Mouse (Mus musculus) heart, embryonic 14.5 days (tissue): Measurements from ENCODE around the gene Timd2. TPM values are rescaled to one million over a fixed set of nuclear protein-coding genes. Genes with fewer than 3 reads are reported as not detected.
"Not testable (repeated sequence)": the region's sequence is repeated elsewhere in the genome, so short reads cannot be mapped to it uniquely, and the experiment has no call there.

Experiments
- ATAC-seq: fragments of 200-750 bp; cut with Nextera tagmentation; 2 replicates; pipeline ENCODE4 v1.8.0; 2017; ENCODE audit warnings: low read depth, moderate TSS enrichment; ENCODE audit not compliant: insufficient number of reproducible peaks, insufficient read depth, low FRiP score
- H3K27ac ChIP-seq, 2 experiments: fragments of 200-500 bp in 1 of 2; fragments of 300-500 bp in 1 of 2; sonication (generic) in 1 of 2; replicated peaks in 1 of 2; 2 replicates each; pipeline ENCODE4 v1.5.1; 2012 to 2014; ENCODE audit warnings: low read depth in 2 of 2, low read length in 2 of 2, control low read depth in 1 of 2, mild to moderate bottlenecking in 1 of 2, mixed read lengths in 1 of 2; ENCODE audit not compliant: control insufficient read depth in 1 of 2, insufficient read depth in 1 of 2
- H3K27me3 ChIP-seq: fragments of 300-500 bp; sonication (generic); 2 replicates; pipeline ENCODE4 v1.6.1; 2014; ENCODE audit warnings: mild to moderate bottlenecking, low read length, control low read depth; ENCODE audit not compliant: control insufficient read depth, insufficient read depth
- H3K36me3 ChIP-seq: fragments of 300-500 bp; sonication (generic); 2 replicates; pipeline ENCODE4 v1.6.1; 2014; ENCODE audit warnings: mild to moderate bottlenecking, control low read depth, low read length, mixed read lengths; ENCODE audit not compliant: control insufficient read depth, insufficient read depth
- H3K4me1 ChIP-seq, 2 experiments: fragments of 200-500 bp in 1 of 2; fragments of 300-500 bp in 1 of 2; sonication (generic) in 1 of 2; 2 replicates each; pipeline ENCODE4 v1.6.1; 2012 to 2014; ENCODE audit warnings: low read length in 2 of 2, control low read depth in 1 of 2, mixed read lengths in 1 of 2; ENCODE audit not compliant: control insufficient read depth in 2 of 2, insufficient read depth in 2 of 2
- H3K4me2 ChIP-seq: fragments of 300-500 bp; sonication (generic); 2 replicates; pipeline ENCODE4 v1.6.1; 2014; ENCODE audit warnings: mild to moderate bottlenecking, low read length
- H3K4me3 ChIP-seq, 2 experiments: fragments of 200-500 bp in 1 of 2; fragments of 300-500 bp in 1 of 2; sonication (generic) in 1 of 2; 2 replicates each; pipeline ENCODE4 v1.5.1; 2012 to 2014; ENCODE audit warnings: low read length in 2 of 2, mild to moderate bottlenecking in 2 of 2, control low read depth in 1 of 2, low read depth in 1 of 2, moderate library complexity in 1 of 2; ENCODE audit not compliant: control insufficient read depth in 1 of 2, insufficient read depth in 1 of 2
- H3K9ac ChIP-seq: fragments of 300-500 bp; sonication (generic); 2 replicates; pipeline ENCODE4 v1.6.1; 2014; ENCODE audit warnings: mild to moderate bottlenecking, low read length
- H3K9me3 ChIP-seq: fragments of 300-500 bp; sonication (generic); 2 replicates; pipeline ENCODE4 v1.6.1; 2016; ENCODE audit warnings: low read length, control low read depth; ENCODE audit not compliant: control insufficient read depth
- WGBS: fragments of 180-500 bp; shearing (Covaris S2); extraction: QIAGEN DNeasy Blood & Tissue Kit; methylation state at CpG from one replicate; pipeline ENCODE4 v1.1.7; 2014; 5-methylcytosine and 5-hydroxymethylcytosine counted together
- polyA plus RNA-seq: library from polyadenylated mRNA; unstranded; fragments of >200 nt; fragmentation: Nextera tagmentation; extraction: Ambion mirVana; gene quantifications from 2 replicates; pipeline ENCODE4 v1.2.1, GENCODE M21; 2014

Gene Timd2
- polyA plus RNA-seq, 1 experiment from 2014 or later, result not detected

GRCm38 (mm10) chr11:46735076-46735475, 28.2 kb upstream of the Timd2 start, which contains the start of gene Havcr1:
Havcr1 (plus strand) TSS chr11:46735080.
- not testable (repeated sequence) for H3K9ac ChIP-seq, H3K27ac ChIP-seq, H3K4me2 ChIP-seq, H3K4me1 ChIP-seq, H3K4me3 ChIP-seq, ATAC-seq, H3K27me3 ChIP-seq, H3K9me3 ChIP-seq, H3K36me3 ChIP-seq
- WGBS, result 90% methylated on average over 1 of the region's 1 CpGs

GRCm38 (mm10) chr11:46734617-46735016, 27.8 kb upstream of the Timd2 start:
- 33% methylated on average over 1 of the region's 1 CpGs for WGBS
- no peak for ATAC-seq
- H3K4me2 ChIP-seq, result no peak overlapping the region
- H3K4me1 ChIP-seq, result no peaks in the 10 kb centered on the region
- H3K27me3 ChIP-seq, result no peaks in the 10 kb centered on the region
- no peak overlapping the region for H3K4me3 ChIP-seq
- no peaks in the 10 kb centered on the region for H3K9me3 ChIP-seq
- H3K27ac ChIP-seq, result no peak overlapping the region
- no peak overlapping the region for H3K9ac ChIP-seq
- no peaks in the 10 kb centered on the region for H3K36me3 ChIP-seq

GRCm38 (mm10) chr11:46733242-46733789, 26.5 kb upstream of the Timd2 start:
- 54% methylated on average over 6 of the region's 6 CpGs for WGBS
- Histone ChIP-seq H3K9ac (no peak overlapping the region), H3K4me2 (no peak overlapping the region), H3K27me3 (no peaks in the 10 kb centered on the region), H3K4me3 (no peak overlapping the region), H3K27ac (no peak overlapping the region), H3K4me1 (no peaks in the 10 kb centered on the region), H3K36me3 (no peaks in the 10 kb centered on the region), H3K9me3 (no peaks in the 10 kb centered on the region)
- no peak for ATAC-seq

- ATAC-seq, result no peak
- Histone ChIP-seq H3K36me3 (no peaks in the 10 kb centered on the region), H3K27me3 (no peaks in the 10 kb centered on the region), H3K4me3 (no peak overlapping the region), H3K4me1 (no peaks in the 10 kb centered on the region), H3K4me2 (no peak overlapping the region), H3K27ac (no peak overlapping the region), H3K9me3 (no peaks in the 10 kb centered on the region), H3K9ac (no peak overlapping the region)
- WGBS, result 81% methylated on average over 11 of the region's 11 CpGs
These were observed 24.7 kb upstream of the Timd2 start for GRCm38 (mm10) chr11:46731541-46732070.

- Histone ChIP-seq H3K4me2 (no peak overlapping the region), H3K4me3 (no peak overlapping the region), H3K9ac (no peak overlapping the region), H3K27me3 (no peaks in the 10 kb centered on the region), H3K9me3 (no peaks in the 10 kb centered on the region; the same call in 1 of the 2 replicates), H3K4me1 (peaks cover 0 to 3% of the 10 kb centered on the region in 2 experiments; a peak in 1 of 4 replicates), H3K36me3 (no peaks in the 10 kb centered on the region), H3K27ac (no peak overlapping the region)
- 73% methylated on average over 5 of the region's 5 CpGs for WGBS
- ATAC-seq, result no peak
These were observed 8.0 kb downstream of the Timd2 start for GRCm38 (mm10) chr11:46698830-46699229.

GRCm38 (mm10) chr11:46698278-46698655, 8.6 kb downstream of the Timd2 start:
- no peak for ATAC-seq
- Histone ChIP-seq H3K36me3 (no peaks in the 10 kb centered on the region), H3K27me3 (no peaks in the 10 kb centered on the region), H3K4me3 (no peak overlapping the region), H3K4me1 (peaks cover 0 to 3% of the 10 kb centered on the region in 2 experiments; a peak in 1 of 4 replicates), H3K9me3 (no peaks in the 10 kb centered on the region; the same call in 1 of the 2 replicates), H3K4me2 (no peak overlapping the region), H3K27ac (no peak overlapping the region), H3K9ac (no peak overlapping the region)
- WGBS, result 64% methylated on average over 6 of the region's 6 CpGs

GRCm38 (mm10) chr11:46697433-46698277, 9.2 kb downstream of the Timd2 start:
- ATAC-seq, result no peak
- 71% methylated on average over 5 of the region's 5 CpGs for WGBS
- no peaks in the 10 kb centered on the region for H3K27me3 ChIP-seq
- H3K9ac ChIP-seq, result no peak overlapping the region
- no peak overlapping the region for H3K4me3 ChIP-seq
- H3K9me3 ChIP-seq, result no peaks in the 10 kb centered on the region; the same call in 1 of the 2 replicates
- H3K4me2 ChIP-seq, result no peak overlapping the region
- peaks cover 0 to 3% of the 10 kb centered on the region in 2 experiments; a peak in 1 of 4 replicates for H3K4me1 ChIP-seq
- no peaks in the 10 kb centered on the region for H3K36me3 ChIP-seq
- H3K27ac ChIP-seq, result no peak overlapping the region
